Mouse (Mus musculus): Measurements from ENCODE around the gene Nckap5l. TPM values are rescaled to one million over a fixed set of nuclear protein-coding genes. Genes with fewer than 3 reads are reported as not detected.
"Not testable (repeated sequence)": the region's sequence is repeated elsewhere in the genome, so short reads cannot be mapped to it uniquely, and the experiment has no call there.

Nckap5l gene
- total RNA-seq, 2 experiments from 2014 or later: 0.73 to 4.0 TPM

GRCm38 (mm10) chr15:99399503-99400245 lies 57.9 kb downstream of the Nckap5l start:
- ATAC-seq (ENCODE audit: poor library complexity, severe bottlenecking): peak; percentile 60; the same call in 1 of the 2 replicates

GRCm38 (mm10) chr15:99397622-99398021 lies 59.9 kb downstream of the Nckap5l start:
- no peak for ATAC-seq (ENCODE audit: poor library complexity, severe bottlenecking)

GRCm38 (mm10) chr15:99396875-99397274 lies 60.7 kb downstream of the Nckap5l start:
- no peak for ATAC-seq (ENCODE audit: poor library complexity, severe bottlenecking)

- no peak for ATAC-seq (ENCODE audit: poor library complexity, severe bottlenecking)
These were observed 61.1 kb downstream of the Nckap5l start for GRCm38 (mm10) chr15:99396462-99396861.

- peak; percentile 66 for ATAC-seq (ENCODE audit: poor library complexity, severe bottlenecking)
These were observed 63.9 kb downstream of the Nckap5l start for GRCm38 (mm10) chr15:99393386-99394252.

GRCm38 (mm10) chr15:99392486-99393385 lies 64.8 kb downstream of the Nckap5l start, which contains the start of gene Tmbim6:
Gene Tmbim6 (plus strand): TSS chr15:99392882.
- peak; percentile 75 for ATAC-seq (ENCODE audit: poor library complexity, severe bottlenecking)

- no peak for ATAC-seq (ENCODE audit: poor library complexity, severe bottlenecking)
These were observed 65.6 kb downstream of the Nckap5l start for GRCm38 (mm10) chr15:99391975-99392374.

GRCm38 (mm10) chr15:99390472-99391401 lies 66.8 kb downstream of the Nckap5l start:
- ATAC-seq (ENCODE audit: poor library complexity, severe bottlenecking): no peak

GRCm38 (mm10) chr15:99387976-99388375 lies 69.6 kb downstream of the Nckap5l start:
- ATAC-seq (ENCODE audit: poor library complexity, severe bottlenecking): peak; percentile 71

GRCm38 (mm10) chr15:99386796-99387195 lies 70.8 kb downstream of the Nckap5l start:
- ATAC-seq (ENCODE audit: poor library complexity, severe bottlenecking): no peak

- ATAC-seq (ENCODE audit: poor library complexity, severe bottlenecking): not testable (repeated sequence)
These were observed 71.4 kb downstream of the Nckap5l start for GRCm38 (mm10) chr15:99386110-99386509.

GRCm38 (mm10) chr15:99384071-99384470 lies 73.5 kb downstream of the Nckap5l start:
- ATAC-seq (ENCODE audit: poor library complexity, severe bottlenecking): no peak

GRCm38 (mm10) chr15:99382893-99383292 lies 74.7 kb downstream of the Nckap5l start:
- ATAC-seq (ENCODE audit: poor library complexity, severe bottlenecking): no peak

GRCm38 (mm10) chr15:99376240-99376639 lies 81.3 kb downstream of the Nckap5l start:
- ATAC-seq (ENCODE audit: poor library complexity, severe bottlenecking): no peak

GRCm38 (mm10) chr15:99375581-99375980 lies 82.0 kb downstream of the Nckap5l start:
- no peak for ATAC-seq (ENCODE audit: poor library complexity, severe bottlenecking)

GRCm38 (mm10) chr15:99375036-99375435 lies 82.5 kb downstream of the Nckap5l start:
- ATAC-seq (ENCODE audit: poor library complexity, severe bottlenecking): no peak

- ATAC-seq (ENCODE audit: poor library complexity, severe bottlenecking): no peak
These were observed 84.8 kb downstream of the Nckap5l start for GRCm38 (mm10) chr15:99372761-99373160.
